Mouse (Mus musculus): ENCODE results near the gene Sec24b. TPM values are rescaled to one million over a fixed set of nuclear protein-coding genes. Genes with fewer than 3 reads are reported as not detected.
A peak's percentile ranks its signal among the peaks of the same experiment; 100 is the strongest.

Gene Sec24b
- 32.9 and 33.5 TPM in 2 replicates for polyA plus RNA-seq (2014; fragmentation: Nextera tagmentation; extraction: Ambion mirVana)

GRCm38 (mm10) chr3:130061281-130061680, at the start of gene Sec24b:
Gene Sec24b, minus strand, starts transcription at chr3:130061553.
- peak; percentile 56 for DNase-seq (ENCODE audit: low spot score)
- Histone ChIP-seq H3K4me1 (ENCODE audit: control insufficient read depth, insufficient read depth, low read length) (peaks cover 22% of the 10 kb centered on the region), H3K27me3 (replicated peaks; ENCODE audit: control insufficient read depth, insufficient read depth, low read length) (no peaks in the 10 kb centered on the region), H3K4me2 (ENCODE audit: low read depth, low read length) (peak within 1 kb of the TSS; percentile 78), H3K4me3 (ENCODE audit: low read depth, low read length) (peak within 1 kb of the TSS; percentile 88), H3K9ac (ENCODE audit: low read depth, low read length) (peak within 1 kb of the TSS; percentile 98), H3K27ac (replicated peaks; ENCODE audit: low read depth, low read length) (peak within 1 kb of the TSS; percentile 98), H3K36me3 (ENCODE audit: control insufficient read depth, insufficient read depth, low read length) (no peaks in the 10 kb centered on the region), H3K9me3 (ENCODE audit: control insufficient read depth, low read length) (no peaks in the 10 kb centered on the region)
- ATAC-seq (ENCODE audit: low read depth): no peak
- WGBS: 7% methylated on average over 12 of the region's 12 CpGs

DNA sequence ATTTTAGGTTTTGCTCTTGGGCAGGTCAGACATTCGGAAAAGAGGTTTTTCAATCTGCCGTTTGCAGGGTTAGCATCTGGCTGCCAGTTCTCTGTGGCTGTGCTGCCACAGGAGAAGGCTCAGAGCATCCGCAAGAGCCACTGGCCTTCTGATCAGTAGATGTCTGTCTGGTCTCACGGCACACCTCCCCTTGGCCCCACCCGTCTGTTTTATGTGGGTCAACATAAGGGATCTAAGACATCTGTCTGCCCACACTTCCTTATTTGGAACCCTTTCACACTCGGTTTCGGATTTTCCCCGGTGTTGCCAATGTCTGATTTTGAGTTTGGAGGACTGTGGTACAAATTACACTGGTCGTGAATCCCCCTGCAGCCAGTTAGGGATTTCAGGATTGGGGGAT, 43.1 kb upstream of the Sec24b start:
- no peak overlapping the region for H3K27ac ChIP-seq (replicated peaks; ENCODE audit: low read depth, low read length)
- ATAC-seq (ENCODE audit: low read depth): no peak
- H3K36me3 ChIP-seq (ENCODE audit: control insufficient read depth, insufficient read depth, low read length): no peaks in the 10 kb centered on the region
- 53% methylated on average over 9 of the region's 9 CpGs for WGBS
- no peaks in the 10 kb centered on the region for H3K9me3 ChIP-seq (ENCODE audit: control insufficient read depth, low read length)
- H3K4me1 ChIP-seq (ENCODE audit: control insufficient read depth, insufficient read depth, low read length): no peaks in the 10 kb centered on the region
- H3K9ac ChIP-seq (ENCODE audit: low read depth, low read length): no peak overlapping the region
- no peaks in the 10 kb centered on the region for H3K27me3 ChIP-seq (replicated peaks; ENCODE audit: control insufficient read depth, insufficient read depth, low read length)
- H3K4me2 ChIP-seq (ENCODE audit: low read depth, low read length): no peak overlapping the region
- no peak overlapping the region for H3K4me3 ChIP-seq (ENCODE audit: low read depth, low read length)
- DNase-seq (ENCODE audit: low spot score): no peak

- Histone ChIP-seq H3K27ac (replicated peaks; ENCODE audit: low read depth, low read length) (no peak overlapping the region), H3K4me1 (ENCODE audit: control insufficient read depth, insufficient read depth, low read length) (no peaks in the 10 kb centered on the region), H3K4me2 (ENCODE audit: low read depth, low read length) (no peak overlapping the region), H3K4me3 (ENCODE audit: low read depth, low read length) (no peak overlapping the region), H3K9ac (ENCODE audit: low read depth, low read length) (no peak overlapping the region), H3K36me3 (ENCODE audit: control insufficient read depth, insufficient read depth, low read length) (no peaks in the 10 kb centered on the region), H3K27me3 (replicated peaks; ENCODE audit: control insufficient read depth, insufficient read depth, low read length) (no peaks in the 10 kb centered on the region), H3K9me3 (ENCODE audit: control insufficient read depth, low read length) (no peaks in the 10 kb centered on the region)
- no peak for DNase-seq (ENCODE audit: low spot score)
- 77% methylated on average over 8 of the region's 8 CpGs for WGBS
- ATAC-seq (ENCODE audit: low read depth): no peak
Observed at GRCm38 (mm10) chr3:130103486-130103885, 42.1 kb upstream of the Sec24b start.

DNA sequence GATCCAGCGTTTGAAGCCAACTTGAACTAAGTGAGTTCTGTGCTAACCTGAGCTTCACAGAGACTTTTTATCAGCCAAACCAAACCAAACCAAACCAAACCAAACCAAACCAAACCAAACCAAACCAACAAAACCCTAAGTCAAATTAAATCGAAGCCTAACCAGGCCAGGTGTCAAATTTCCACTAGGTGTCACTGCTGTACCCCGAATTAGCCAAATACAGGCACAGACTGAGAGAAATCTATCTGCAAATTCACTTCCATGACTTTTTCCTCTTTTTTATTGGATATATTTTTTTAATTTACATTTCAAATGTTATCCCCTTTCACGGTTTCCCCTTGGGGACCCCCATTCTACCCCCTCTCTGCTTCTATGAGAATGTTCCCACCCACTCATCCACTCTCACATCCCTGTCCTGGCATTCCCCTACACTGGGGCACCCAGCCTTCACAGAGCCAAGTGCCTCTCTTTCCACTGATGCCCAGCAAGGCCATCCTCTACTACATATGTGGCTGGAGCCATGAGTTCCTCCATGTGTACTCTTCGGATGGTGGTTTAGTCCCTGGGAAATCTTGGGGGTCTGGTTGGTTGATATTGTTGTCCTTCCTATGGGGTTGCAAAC, 33.9 kb upstream of the Sec24b start:
- peak; percentile 56 for DNase-seq (ENCODE audit: low spot score)

GRCm38 (mm10) chr3:130094125-130094704, 32.9 kb upstream of the Sec24b start:
- ATAC-seq (ENCODE audit: low read depth): no peak
- WGBS: 69% methylated on average over 5 of the region's 5 CpGs
- Histone ChIP-seq H3K4me3 (ENCODE audit: low read depth, low read length) (no peak overlapping the region), H3K9me3 (ENCODE audit: control insufficient read depth, low read length) (no peaks in the 10 kb centered on the region), H3K4me2 (ENCODE audit: low read depth, low read length) (no peak overlapping the region), H3K36me3 (ENCODE audit: control insufficient read depth, insufficient read depth, low read length) (no peaks in the 10 kb centered on the region), H3K27me3 (replicated peaks; ENCODE audit: control insufficient read depth, insufficient read depth, low read length) (no peaks in the 10 kb centered on the region), H3K4me1 (ENCODE audit: control insufficient read depth, insufficient read depth, low read length) (no peaks in the 10 kb centered on the region), H3K27ac (replicated peaks; ENCODE audit: low read depth, low read length) (no peak overlapping the region), H3K9ac (ENCODE audit: low read depth, low read length) (no peak overlapping the region)
- DNase-seq (ENCODE audit: low spot score): no peak

More for the DNA sequence above, 33.9 kb upstream of the Sec24b start:
- H3K9me3 ChIP-seq (ENCODE audit: control insufficient read depth, low read length): no peaks in the 10 kb centered on the region
- H3K27me3 ChIP-seq (replicated peaks; ENCODE audit: control insufficient read depth, insufficient read depth, low read length): no peaks in the 10 kb centered on the region
- no peak overlapping the region for H3K4me3 ChIP-seq (ENCODE audit: low read depth, low read length)
- H3K27ac ChIP-seq (replicated peaks; ENCODE audit: low read depth, low read length): no peak overlapping the region
- H3K4me2 ChIP-seq (ENCODE audit: low read depth, low read length): no peak overlapping the region
- H3K4me1 ChIP-seq (ENCODE audit: control insufficient read depth, insufficient read depth, low read length): no peaks in the 10 kb centered on the region
- ATAC-seq (ENCODE audit: low read depth): no peak
- WGBS: 41% methylated on average over 5 of the region's 5 CpGs
- no peak overlapping the region for H3K9ac ChIP-seq (ENCODE audit: low read depth, low read length)
- no peaks in the 10 kb centered on the region for H3K36me3 ChIP-seq (ENCODE audit: control insufficient read depth, insufficient read depth, low read length)

GRCm38 (mm10) chr3:130090460-130090859, 29.1 kb upstream of the Sec24b start:
- Histone ChIP-seq H3K9ac (ENCODE audit: low read depth, low read length) (no peak overlapping the region), H3K27me3 (replicated peaks; ENCODE audit: control insufficient read depth, insufficient read depth, low read length) (no peaks in the 10 kb centered on the region; the same call in 1 of the 2 replicates), H3K9me3 (ENCODE audit: control insufficient read depth, low read length) (no peaks in the 10 kb centered on the region), H3K4me1 (ENCODE audit: control insufficient read depth, insufficient read depth, low read length) (no peaks in the 10 kb centered on the region), H3K4me3 (ENCODE audit: low read depth, low read length) (no peak overlapping the region), H3K36me3 (ENCODE audit: control insufficient read depth, insufficient read depth, low read length) (no peaks in the 10 kb centered on the region), H3K4me2 (ENCODE audit: low read depth, low read length) (no peak overlapping the region), H3K27ac (replicated peaks; ENCODE audit: low read depth, low read length) (no peak overlapping the region)
- WGBS: 80% methylated on average over 9 of the region's 9 CpGs
- DNase-seq (ENCODE audit: low spot score): no peak
- ATAC-seq (ENCODE audit: low read depth): no peak

GRCm38 (mm10) chr3:130088654-130089053, 27.3 kb upstream of the Sec24b start:
- H3K9me3 ChIP-seq (ENCODE audit: control insufficient read depth, low read length): no peaks in the 10 kb centered on the region
- no peak overlapping the region for H3K27ac ChIP-seq (replicated peaks; ENCODE audit: low read depth, low read length)
- H3K27me3 ChIP-seq (replicated peaks; ENCODE audit: control insufficient read depth, insufficient read depth, low read length): no peaks in the 10 kb centered on the region; the same call in 1 of the 2 replicates
- H3K4me1 ChIP-seq (ENCODE audit: control insufficient read depth, insufficient read depth, low read length): no peaks in the 10 kb centered on the region
- H3K4me3 ChIP-seq (ENCODE audit: low read depth, low read length): no peak overlapping the region
- no peak overlapping the region for H3K9ac ChIP-seq (ENCODE audit: low read depth, low read length)
- WGBS: 95% methylated on average over 9 of the region's 9 CpGs
- no peak for ATAC-seq (ENCODE audit: low read depth)
- H3K4me2 ChIP-seq (ENCODE audit: low read depth, low read length): no peak overlapping the region
- no peak for DNase-seq (ENCODE audit: low spot score)
- no peaks in the 10 kb centered on the region for H3K36me3 ChIP-seq (ENCODE audit: control insufficient read depth, insufficient read depth, low read length)

- ATAC-seq (ENCODE audit: low read depth): no peak
- DNase-seq (ENCODE audit: low spot score): no peak
- H3K4me1 ChIP-seq (ENCODE audit: control insufficient read depth, insufficient read depth, low read length): no peaks in the 10 kb centered on the region
- no peaks in the 10 kb centered on the region; the same call in 1 of the 2 replicates for H3K27me3 ChIP-seq (replicated peaks; ENCODE audit: control insufficient read depth, insufficient read depth, low read length)
- H3K9ac ChIP-seq (ENCODE audit: low read depth, low read length): no peak overlapping the region
- no peak overlapping the region for H3K4me3 ChIP-seq (ENCODE audit: low read depth, low read length)
- peak overlapping the region; percentile 35; the same call in 1 of the 2 replicates for H3K4me2 ChIP-seq (ENCODE audit: low read depth, low read length)
- H3K36me3 ChIP-seq (ENCODE audit: control insufficient read depth, insufficient read depth, low read length): no peaks in the 10 kb centered on the region
- H3K9me3 ChIP-seq (ENCODE audit: control insufficient read depth, low read length): no peaks in the 10 kb centered on the region
- H3K27ac ChIP-seq (replicated peaks; ENCODE audit: low read depth, low read length): no peak overlapping the region
- 71% methylated on average over 9 of the region's 9 CpGs for WGBS
Observed at GRCm38 (mm10) chr3:130087466-130087865, 26.1 kb upstream of the Sec24b start.
